Mouse (Mus musculus): ENCODE results near the gene 6030458C11Rik.
"Not testable (repeated sequence)": the region's sequence is repeated elsewhere in the genome, so short reads cannot be mapped to it uniquely, and the experiment has no call there.

6030458C11Rik gene

DNA sequence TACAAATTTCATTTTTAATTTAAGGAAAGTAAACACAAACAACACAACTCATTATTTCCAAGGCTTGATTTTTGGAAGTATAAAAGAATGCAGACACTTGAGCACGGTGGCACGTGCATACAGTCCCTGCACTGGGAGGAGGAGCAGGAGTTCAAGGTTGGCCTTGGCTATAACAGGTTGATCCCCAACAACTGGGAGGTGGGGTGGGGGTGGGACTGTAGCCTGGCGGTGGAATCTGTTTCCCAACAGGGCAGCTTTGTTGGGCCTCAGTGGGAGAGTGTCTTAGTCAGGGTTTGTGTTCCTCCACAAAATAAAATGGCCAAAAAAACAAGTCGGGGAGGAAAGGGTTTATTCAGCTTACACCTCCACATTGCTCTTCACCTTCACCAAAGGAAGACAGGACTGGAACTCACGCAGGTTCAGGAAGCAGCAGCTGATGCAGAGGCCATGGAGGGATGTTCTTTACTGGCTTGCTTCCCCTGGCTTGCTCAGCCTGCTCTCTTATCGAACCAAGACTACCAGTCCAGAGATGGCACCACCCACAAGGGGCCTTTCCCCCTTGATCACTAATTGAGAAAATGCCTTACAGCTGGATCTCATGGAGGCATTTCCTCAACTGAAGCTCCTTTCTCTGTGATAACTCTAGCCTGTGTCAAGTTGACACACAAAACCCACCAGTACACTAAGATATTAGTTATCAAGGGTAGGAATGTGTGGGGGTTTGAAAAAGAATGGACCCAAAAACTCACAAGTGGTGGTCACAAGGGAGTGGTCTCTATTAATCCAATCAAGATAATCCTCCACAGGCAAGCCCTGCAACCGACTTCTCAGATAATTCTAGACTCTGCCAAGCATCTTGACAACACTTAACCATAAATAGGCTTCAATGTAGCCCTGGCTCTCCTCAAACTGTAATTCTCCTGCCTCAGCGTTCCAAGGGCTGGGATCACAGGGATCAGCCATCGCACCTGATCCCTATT is 1.7 kb downstream of the 6030458C11Rik start:
- no peak for DNase-seq (ENCODE audit: low spot score)

DNA sequence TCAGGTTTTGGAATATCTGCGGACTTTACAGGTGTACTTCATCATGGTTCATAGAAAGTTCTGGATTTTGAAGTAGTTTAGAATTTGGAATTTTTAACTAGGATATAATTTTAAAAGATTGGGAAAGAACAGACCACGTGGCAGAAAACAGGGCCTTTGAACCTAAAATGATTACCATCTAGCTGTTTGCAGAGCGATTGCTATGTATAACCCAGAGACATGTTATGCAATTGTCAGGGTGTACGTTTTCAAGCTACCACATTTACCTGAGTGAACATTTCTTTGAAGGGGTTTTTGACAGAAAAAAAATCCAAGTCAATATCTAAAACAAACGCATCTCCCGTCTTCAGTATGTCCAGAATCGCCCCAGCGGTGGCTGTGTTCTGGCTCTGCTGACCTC is 6.9 kb downstream of the 6030458C11Rik start:
- DNase-seq (ENCODE audit: low spot score): no peak

DNA sequence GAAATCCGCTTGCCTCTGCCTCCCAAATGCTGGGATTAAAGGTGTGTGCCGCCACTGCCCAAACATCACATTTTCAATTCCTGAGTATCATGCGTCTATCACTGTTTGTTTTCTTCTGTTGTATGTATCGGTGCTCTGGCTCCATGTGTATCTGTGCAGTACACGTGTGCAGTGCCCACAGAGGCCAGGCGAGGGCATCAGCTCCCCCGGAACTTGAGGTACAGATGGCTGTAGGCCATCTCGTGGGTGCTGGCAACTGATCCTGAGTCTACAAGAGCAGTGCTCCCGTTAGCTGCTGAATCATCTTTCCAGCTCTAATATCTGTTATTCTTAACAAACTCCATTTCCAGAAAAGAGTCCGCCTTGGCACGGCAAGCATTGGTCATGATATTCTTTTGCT is 11.8 kb downstream of the 6030458C11Rik start:
- no peak for DNase-seq (ENCODE audit: low spot score)

DNA sequence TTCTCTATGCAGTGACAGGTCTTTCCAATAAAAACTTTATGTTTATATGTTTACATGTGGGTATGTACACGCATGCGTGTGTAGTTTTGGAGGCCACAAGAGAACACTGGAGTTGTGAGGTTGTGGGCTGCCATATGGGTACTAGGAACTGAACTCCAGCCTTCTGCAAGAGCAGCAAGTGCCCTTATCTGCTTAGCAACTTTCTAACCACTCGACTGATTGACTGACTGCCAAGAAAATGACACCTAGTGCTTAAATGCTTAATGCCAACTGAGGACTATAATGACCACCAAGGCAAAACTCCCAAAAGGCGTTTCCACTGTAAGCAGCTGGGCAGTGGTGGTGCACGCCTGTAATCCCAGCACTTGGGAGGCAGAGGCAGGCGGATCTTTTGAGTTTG is 15.1 kb downstream of the 6030458C11Rik start:
- no peak for DNase-seq (ENCODE audit: low spot score)

DNA sequence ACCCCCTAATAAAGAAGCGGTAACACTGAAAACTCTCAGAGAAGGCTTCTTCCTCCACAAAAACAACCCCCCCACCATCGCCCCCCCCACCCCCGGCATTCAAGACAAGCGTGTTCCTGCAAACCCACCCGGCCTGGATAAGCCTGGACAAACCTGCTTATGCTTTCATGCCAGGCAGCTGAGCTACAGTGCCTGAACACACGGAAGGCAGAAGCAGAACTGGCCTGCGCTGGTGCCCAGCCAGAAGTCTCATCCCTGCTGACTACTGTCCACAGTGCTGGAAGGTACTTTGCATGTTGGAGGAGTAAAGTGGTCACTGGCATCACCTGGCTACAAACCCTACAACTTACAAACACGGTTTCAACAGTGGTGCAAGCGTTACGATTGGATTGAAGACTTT is 17.4 kb downstream of the 6030458C11Rik start:
- no peak for DNase-seq (ENCODE audit: low spot score)

DNA sequence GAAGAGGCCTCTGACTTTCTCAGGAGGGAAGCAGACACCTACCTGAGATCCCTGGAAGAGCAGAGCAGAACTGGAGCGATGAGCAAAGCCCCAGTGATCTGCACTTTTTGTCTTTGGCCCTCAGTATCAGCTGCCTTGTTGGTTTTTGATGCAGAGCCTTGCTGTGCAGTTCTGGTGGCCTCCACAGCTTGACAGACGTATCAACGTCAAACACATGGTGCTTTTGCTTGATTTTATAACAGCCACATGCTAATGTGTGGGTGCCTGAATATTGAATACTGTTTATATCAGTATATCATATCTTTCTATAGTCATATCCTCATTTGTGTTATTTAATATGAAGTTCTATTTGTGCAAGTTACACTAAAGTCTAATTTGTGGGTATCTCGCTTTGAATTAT is 19.4 kb downstream of the 6030458C11Rik start:
- no peak for DNase-seq (ENCODE audit: low spot score)

DNA sequence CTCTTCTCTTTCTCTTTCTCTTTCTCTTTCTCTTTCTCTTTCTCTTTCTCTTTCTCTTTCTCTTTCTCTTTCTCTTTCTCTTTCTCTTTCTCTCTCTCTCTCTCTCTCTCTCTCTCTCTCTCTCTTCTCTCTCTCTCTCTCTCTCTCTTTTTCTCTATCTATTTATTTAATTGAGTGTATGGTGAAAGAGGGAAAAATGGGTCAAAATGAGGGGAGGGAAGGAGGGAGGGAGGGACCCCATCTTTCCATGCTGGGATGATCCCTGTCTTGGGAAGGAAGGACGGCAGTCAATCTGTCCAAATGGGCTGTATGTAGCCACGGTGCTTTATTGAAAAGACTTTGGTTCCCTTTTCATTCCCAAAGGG is 23.3 kb downstream of the 6030458C11Rik start:
- not testable (repeated sequence) for DNase-seq (ENCODE audit: low spot score)

DNA sequence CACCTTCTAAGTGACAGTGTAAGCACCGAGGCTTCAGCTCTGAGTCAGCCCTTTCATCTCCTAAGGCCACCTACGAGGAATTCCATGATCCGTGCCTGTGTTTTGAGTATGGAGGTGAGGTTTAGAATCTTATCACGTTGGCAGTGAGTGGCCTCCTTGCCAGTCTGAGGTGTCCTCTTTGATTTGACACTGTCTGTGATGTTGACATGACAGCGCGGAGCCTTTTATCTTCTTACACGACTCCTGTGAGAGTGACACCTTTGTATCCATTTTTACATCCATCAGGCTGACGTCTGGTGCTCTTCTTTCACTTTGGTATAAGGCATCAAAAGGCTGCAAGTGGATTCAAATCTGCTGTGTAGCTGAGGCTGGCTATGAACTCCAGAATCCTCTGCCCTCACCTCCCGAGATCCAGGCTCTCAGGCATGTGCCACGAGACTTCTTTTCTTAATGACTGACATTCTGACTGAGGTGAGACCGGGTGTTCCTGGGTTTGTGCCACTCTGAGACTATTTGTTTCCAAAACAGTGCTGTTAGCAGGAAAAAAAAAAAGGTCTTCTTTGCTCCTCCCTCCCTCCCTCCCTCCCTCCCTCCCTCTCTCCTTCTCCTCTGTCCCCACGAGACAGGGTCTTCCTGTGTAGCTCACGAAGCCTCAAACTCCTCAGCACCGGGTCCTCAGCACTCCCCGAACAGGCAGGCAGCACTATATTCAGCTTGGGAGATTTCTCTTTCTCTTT is 23.9 kb downstream of the 6030458C11Rik start:
- DNase-seq (ENCODE audit: low spot score): no peak

DNA sequence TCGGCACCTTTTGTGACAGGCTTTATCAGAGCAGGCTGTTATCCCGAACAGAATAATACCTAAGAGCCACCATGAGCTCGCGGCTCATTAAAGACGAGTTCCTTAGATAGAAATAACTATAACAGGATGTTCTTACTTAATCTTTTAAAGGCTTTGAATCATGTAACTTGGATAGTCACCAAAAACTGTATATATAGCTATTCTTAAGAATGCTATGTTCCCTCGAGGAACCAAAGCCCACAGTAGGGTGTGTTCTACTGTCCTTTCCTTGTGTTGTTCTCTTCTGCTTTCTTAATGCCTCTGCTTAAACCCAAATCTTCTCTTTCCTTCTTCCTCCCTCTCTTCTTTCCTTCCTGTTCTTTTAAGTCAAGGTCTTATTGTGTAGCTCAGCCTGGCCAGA is 26.4 kb downstream of the 6030458C11Rik start:
- no peak for DNase-seq (ENCODE audit: low spot score)

DNA sequence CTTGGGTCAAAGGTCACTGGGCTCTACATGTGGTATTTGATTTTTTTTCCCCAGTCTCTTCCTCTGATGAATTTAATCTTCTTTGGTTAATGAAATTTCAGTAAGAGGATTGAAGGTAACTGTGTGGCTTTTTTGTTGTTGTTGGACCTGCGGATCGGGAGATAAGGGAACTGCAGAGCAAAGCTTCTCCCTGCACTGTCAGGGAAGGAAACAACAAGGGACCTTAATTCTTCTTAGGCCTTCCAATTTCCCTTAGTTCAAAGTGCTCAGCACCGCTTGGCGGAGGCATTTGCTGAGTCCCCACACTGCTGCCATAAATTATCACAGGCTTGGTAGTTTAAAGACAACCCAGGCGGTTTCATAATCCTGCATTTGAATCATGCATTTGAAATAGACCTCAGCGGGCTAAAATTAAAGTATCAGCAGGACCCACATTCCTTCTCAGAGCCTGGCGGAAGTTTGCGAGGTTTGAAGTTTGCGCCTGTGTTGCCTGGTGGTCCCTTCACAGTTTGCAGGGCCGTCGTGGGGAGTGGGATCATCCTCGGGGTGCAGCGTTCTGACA is 28.5 kb downstream of the 6030458C11Rik start:
- DNase-seq (ENCODE audit: low spot score): no peak

DNA sequence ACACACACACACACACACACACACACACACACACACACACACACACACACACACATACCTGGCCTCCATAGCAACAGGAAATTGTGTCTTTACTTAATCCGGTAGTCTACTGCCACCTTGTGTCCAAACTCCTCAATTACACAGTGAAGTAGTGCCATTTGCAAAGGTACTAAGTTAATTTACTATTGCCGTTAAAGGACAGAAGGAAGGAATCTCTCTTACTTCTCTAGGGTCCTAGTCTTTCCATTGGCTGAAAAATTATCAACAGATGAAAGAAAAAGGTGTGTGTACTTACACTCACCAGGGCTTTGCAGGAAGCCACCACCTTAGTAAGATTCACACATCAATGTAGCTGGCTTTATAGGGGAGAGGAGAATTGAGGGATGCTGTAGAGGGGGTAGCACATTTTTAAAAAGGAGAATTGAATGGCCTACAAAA is 29.0 kb downstream of the 6030458C11Rik start:
- DNase-seq (ENCODE audit: low spot score): peak; percentile 58

DNA sequence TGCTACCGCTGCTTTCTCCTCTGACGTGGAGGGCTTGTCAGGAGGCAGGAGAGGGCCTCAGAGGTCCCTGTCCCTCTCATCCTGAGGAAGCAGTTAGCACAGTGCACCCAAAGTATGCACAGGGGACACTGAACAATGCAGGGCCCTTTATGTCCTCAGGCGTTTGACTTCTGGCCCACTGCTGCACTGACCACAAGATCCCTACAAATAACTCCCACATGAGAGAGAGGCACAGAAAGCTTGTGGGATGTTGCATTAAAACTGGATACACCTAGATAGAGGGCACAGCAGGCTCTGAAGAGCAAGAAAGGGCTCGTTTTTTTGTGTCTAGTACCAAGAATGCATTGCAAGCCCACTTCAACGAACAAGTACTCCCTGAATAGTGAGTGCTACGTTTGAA is 30.1 kb downstream of the 6030458C11Rik start:
- no peak for DNase-seq (ENCODE audit: low spot score)

DNA sequence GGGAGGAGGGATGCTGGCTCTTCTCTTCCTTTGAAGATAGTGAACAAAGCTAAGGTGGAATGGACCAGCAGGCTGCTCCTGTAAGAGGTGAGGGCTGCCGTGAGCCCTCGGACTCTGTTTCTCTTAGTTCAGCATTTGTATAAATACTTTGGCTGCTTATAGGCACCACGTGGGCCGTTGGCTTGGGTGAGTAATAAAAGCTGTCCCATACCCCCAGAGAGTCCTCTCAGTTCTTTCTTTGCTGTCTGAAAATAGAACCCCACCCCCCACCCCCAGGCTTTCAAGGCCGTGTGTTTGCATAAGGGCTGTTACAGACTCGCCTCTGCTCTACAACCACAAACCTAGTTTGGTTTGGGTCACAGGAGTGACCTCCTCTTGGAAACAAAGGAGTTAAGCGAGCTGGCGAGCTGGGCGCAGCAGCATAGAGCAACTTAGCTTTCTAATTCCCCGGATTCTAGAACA is 35.0 kb downstream of the 6030458C11Rik start:
- DNase-seq (ENCODE audit: low spot score): no peak

DNA sequence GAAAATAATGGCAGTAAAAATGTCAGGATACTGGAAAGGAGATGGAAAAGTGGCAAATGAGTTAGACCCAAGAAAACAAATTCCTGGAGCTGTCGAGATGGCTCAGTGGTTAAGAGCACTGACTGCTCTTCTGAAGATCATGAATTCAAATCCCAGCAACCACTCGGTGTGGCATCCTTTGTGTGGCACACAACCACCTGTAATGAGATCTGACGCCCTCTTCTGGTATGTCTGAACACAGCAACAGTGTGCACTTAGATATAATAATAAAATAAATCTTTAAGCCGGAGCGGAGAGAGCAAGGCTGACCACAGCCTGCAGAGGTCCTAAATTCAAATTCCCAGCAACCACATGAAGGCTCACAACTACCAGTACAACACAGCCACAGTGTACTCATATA is 35.9 kb downstream of the 6030458C11Rik start:
- DNase-seq (ENCODE audit: low spot score): no peak

DNA sequence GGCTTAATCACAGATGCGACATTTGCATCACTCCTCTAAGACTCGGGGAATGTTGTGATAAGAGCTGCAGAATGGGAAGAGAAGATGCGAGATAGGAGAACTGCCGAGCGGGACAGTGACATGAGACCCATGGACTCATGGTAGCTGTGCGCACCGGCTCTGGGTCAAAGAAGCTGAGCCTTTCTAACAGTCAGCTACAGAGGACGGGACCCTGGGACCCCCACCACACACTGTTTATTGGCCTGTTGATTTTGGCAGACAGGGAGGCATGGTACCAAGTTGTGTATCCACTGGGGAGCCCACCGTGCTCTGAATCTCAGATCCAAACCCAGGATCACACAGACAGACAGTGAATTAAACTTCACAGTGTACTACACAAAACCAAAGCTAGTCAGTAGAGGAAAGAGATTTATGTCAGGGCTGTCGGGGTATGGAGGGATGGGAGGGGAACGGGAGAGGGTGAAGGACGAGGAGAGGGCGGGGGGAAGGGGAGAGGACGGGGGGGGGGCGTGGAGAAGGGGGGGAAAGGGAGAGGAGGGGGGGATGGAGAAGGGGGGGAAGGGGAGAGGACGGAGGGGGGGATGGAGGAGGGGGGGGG is 42.6 kb downstream of the 6030458C11Rik start:
- no peak for DNase-seq (ENCODE audit: low spot score)

DNA sequence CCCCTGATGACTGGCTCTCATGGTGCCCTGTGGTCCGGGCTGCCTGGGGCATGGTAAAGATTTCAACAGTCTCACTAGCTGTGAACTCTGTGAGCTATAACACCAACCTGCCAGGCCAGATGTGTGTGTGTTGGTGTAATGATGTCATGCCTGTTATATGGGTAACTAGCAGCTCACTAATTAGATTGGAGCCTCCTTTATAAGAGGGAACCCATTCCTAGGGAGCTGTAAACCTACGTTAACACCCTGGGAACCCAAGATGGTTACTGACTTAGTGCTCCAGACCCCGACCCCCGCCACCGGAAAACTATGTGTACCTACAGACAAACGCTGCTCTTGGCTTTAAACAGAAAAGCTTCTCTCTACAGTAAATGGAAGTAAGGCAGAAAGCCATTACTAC is 43.2 kb downstream of the 6030458C11Rik start:
- DNase-seq (ENCODE audit: low spot score): no peak

DNA sequence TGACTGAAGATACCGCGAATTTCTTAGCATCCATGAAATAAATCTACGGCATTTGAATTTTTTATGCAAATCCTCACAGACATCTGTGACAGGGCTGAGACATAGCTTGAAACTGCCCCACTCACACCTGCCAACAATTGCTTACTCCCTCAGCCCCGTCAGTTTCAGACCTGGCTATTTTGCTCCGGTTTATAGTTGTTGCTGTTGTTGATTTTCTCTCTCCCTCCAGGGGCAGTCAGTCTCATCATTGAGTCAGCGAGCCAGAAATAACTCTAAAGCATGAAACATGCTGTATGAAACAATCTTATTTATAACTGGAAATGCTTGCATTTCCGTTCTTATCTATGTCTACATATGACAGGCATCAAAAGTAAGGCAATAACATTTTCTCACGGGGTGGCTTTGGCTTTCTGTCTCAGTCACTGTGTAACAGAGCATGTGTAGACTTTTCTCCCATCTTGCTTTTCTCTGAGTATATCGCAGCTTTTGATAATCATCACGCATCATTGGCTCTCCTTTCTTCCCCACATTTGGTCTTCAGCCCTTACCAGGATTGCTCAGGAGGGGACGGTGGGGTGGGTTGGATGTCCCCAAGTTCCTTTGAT is 50.2 kb downstream of the 6030458C11Rik start:
- DNase-seq (ENCODE audit: low spot score): no peak

DNA sequence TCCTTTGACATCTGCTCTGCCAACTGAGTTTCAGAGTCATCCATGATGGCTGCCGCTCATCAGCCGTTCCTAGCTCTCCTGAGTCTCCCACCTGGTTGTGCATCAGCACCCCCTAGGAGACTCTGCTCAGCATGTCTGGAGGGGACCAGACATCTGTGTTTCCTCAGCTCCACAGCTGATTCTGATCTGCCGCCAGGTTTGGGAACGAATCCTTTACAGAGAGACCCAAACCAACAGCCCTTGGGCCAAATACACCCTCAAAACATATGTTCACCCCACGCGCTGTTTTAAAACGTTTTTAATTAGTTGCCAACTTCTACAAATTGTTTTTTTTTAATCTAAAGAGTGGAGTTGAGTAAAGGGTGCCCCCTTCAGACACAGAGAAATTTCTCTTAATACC is 53.5 kb downstream of the 6030458C11Rik start:
- DNase-seq (ENCODE audit: low spot score): no peak

DNA sequence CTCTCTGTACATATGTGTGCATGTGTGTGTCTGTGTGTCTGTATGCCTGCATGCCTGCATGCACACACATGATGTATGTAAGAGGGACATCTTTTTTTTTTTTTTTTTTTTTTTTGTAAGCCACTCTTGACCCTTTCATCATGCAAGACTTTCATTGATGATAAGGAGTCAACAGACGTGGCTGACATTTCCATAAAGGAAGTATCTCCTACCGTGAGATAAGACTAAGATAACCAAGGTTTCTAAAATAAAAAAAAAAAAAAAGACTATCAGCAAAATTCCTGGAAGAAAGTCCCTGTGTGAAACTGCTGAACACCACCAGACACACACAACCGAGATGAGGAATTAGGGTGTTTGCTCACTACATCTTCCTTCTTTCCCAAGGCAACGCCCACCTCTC is 57.6 kb downstream of the 6030458C11Rik start:
- DNase-seq (ENCODE audit: low spot score): no peak

DNA sequence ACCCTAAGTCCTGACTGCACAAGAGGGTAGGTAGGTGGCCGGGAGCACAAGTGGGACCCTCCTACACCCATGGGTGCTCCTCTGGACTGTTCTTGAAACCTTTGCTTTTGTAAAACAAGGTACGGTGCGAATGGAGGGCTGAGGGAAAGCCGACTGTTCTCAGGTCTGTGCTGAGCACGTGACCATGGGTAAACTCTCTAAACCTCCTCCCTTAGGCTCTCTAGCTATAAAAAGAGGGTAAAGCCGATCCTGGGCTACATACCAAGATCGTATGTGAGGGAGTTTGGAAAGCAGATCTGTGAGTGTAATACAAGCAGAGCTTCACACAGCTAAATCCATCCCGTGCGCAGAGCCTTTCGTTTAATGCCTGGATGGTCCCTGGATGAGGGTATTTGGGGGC is 61.3 kb downstream of the 6030458C11Rik start:
- DNase-seq (ENCODE audit: low spot score): no peak

DNA sequence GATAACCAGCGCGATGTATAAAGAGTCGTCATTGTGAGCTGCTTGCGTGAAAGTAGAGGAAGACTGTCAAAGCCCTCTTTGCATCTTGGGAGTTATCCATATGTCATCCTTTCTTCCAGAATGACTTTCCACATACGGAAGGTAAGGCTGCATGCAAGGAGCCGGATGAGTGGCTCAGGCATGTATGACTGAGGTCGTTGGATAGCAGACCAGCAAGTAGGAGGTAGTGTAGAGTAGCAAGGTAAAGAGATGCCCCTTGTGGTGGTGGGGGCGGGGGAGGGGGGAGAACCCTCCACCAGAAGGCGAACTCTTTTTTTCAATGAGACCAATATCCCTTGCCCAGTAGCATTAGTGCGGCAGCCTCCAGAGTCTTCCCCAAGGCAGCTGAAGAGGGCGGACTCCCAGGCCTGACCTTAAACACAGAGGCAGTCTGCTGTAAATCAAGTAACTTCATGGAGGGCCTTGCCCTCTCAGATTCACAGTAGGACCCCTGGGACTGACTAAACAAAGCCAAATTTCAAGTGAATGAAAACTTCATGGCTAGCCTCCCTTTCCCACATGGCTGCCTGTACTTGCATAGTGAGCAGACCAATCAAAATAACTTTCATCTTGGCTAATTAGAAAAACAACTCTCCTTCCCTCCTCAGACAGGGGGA is 62.1 kb downstream of the 6030458C11Rik start:
- DNase-seq (ENCODE audit: low spot score): no peak
